Mouse (Mus musculus) neural tube, embryonic 11.5 days (tissue): Measurements from ENCODE around the gene Fam196a. TPM values are rescaled to one million over a fixed set of nuclear protein-coding genes. Genes with fewer than 3 reads are reported as not detected.
A peak's percentile ranks its signal among the peaks of the same experiment; 100 is the strongest.

Experiments used
- ATAC-seq: fragments of 200-750 bp; cut with Nextera tagmentation; 2 replicates; pipeline ENCODE4 v1.8.0; 2017; ENCODE audit warnings: moderate number of reproducible peaks, mild to moderate bottlenecking, moderate TSS enrichment, moderate library complexity; ENCODE audit not compliant: insufficient read depth, low FRiP score, low TSS enrichment
- DNase-seq: peaks from one replicate; pipeline ENCODE4 v3.0.0-alpha.2; 2015; ENCODE audit warnings: low spot score
- H3K27ac ChIP-seq: fragments of 300-500 bp; sonication (generic); 2 replicates; pipeline ENCODE4 v1.5.1; 2014; ENCODE audit warnings: low read depth, mild to moderate bottlenecking, low read length
- H3K27me3 ChIP-seq: fragments of 300-500 bp; sonication (generic); 2 replicates; pipeline ENCODE4 v1.6.1; 2014; ENCODE audit warnings: mild to moderate bottlenecking, low read length, mixed read lengths; ENCODE audit not compliant: control insufficient read depth, insufficient read depth
- H3K36me3 ChIP-seq: fragments of 300-500 bp; sonication (generic); 2 replicates; pipeline ENCODE4 v1.6.1; 2014; ENCODE audit warnings: mild to moderate bottlenecking, low read length, moderate library complexity, mixed read lengths; ENCODE audit not compliant: control insufficient read depth, insufficient read depth
- H3K4me1 ChIP-seq: fragments of 300-500 bp; sonication (generic); 2 replicates; pipeline ENCODE4 v1.6.1; 2014; ENCODE audit warnings: low read length, mixed read lengths; ENCODE audit not compliant: control insufficient read depth, insufficient read depth
- H3K4me2 ChIP-seq: fragments of 300-500 bp; sonication (generic); 2 replicates; pipeline ENCODE4 v1.6.1; 2014; ENCODE audit warnings: low read depth, mild to moderate bottlenecking, moderate library complexity
- H3K4me3 ChIP-seq: fragments of 300-500 bp; sonication (generic); 2 replicates; pipeline ENCODE4 v1.5.1; 2014; ENCODE audit warnings: low read depth, low read length
- H3K9ac ChIP-seq: fragments of 300-500 bp; sonication (generic); 2 replicates; pipeline ENCODE4 v1.6.1; 2014; ENCODE audit warnings: mild to moderate bottlenecking, low read length
- H3K9me3 ChIP-seq: fragments of 300-500 bp; sonication (generic); 2 replicates; pipeline ENCODE4 v1.6.1; 2016; ENCODE audit warnings: low read length; ENCODE audit not compliant: control insufficient read depth
- WGBS: fragments of 180-500 bp; shearing (Covaris S2); extraction: QIAGEN DNeasy Blood & Tissue Kit; methylation state at CpG from one replicate; pipeline ENCODE4 v1.1.7; 2014; 5-methylcytosine and 5-hydroxymethylcytosine counted together
- polyA plus RNA-seq: library from polyadenylated mRNA; unstranded; fragments of >200 nt; fragmentation: Nextera tagmentation; extraction: Ambion mirVana; gene quantifications from 2 replicates; pipeline ENCODE4 v1.2.1, GENCODE M21; 2014

Gene Fam196a
- polyA plus RNA-seq, 1 experiment from 2014 or later: 4.2 TPM

DNA sequence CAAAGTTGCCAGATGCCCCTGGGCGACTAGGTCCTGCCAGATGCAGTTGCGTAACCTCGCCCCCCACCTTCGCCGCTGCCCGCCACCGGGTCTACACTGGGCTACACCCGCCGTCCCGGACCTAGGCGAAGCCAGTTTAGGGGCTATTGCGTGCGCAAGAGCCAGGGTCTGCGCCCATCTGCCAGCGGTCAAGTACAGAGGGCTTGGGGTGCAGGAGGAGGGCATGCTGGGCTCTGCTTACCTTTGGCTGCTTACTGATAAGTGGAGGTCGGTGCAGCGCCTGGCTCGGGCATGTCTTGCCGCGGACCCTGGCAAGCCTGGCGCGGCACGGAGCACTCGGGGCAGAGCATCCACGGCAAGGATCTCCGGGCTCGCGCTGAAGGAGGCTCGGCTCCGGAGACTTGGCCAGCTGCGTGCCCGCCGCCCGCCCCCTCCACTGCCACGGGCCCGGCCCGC is 731 bp downstream of the Fam196a start:
- peak overlapping the region; percentile 51 for H3K4me3 ChIP-seq
- ATAC-seq: peak; percentile 48; the same call in 1 of the 2 replicates
- WGBS: under 1% methylated on average over 35 of the region's 37 CpGs

DNA sequence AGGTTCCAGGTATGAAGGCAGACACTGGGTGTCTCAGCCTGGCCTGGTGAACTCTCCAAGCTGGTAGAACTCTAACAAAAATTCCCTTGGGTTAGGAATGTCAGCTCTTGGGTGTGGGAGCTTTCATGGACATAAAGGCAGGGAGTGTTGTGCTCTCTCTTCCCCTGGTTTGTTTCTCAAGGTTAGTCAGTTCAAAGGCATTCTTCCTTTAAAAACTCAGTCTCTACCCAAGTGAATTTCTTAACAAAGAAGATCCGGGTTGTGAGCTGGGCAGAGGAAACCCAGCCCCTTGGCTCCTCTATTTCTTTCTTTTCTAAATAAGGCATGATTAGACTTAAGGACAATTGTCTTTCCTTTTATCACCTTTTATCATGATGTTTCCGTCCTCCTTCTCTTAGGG is 6.3 kb downstream of the Fam196a start:
- 76% methylated on average over 2 of the region's 2 CpGs for WGBS
- DNase-seq (no peak), ATAC-seq (no peak)
- H3K9me3 ChIP-seq: no peaks in the 10 kb centered on the region
- H3K36me3 ChIP-seq: no peaks in the 10 kb centered on the region
- H3K9ac ChIP-seq: no peak overlapping the region
- H3K4me1 ChIP-seq: no peaks in the 10 kb centered on the region
- no peak overlapping the region for H3K4me2 ChIP-seq
- H3K27ac ChIP-seq: no peak overlapping the region
- no peak overlapping the region for H3K4me3 ChIP-seq
- H3K27me3 ChIP-seq: peaks cover 3% of the 10 kb centered on the region; the same call in 1 of the 2 replicates

More for the DNA sequence above, 731 bp downstream of the Fam196a start:
- Histone ChIP-seq H3K4me2 (peak overlapping the region; percentile 89), H3K36me3 (no peaks in the 10 kb centered on the region), H3K27me3 (peaks cover 12% of the 10 kb centered on the region), H3K27ac (no peak overlapping the region), H3K9me3 (no peaks in the 10 kb centered on the region), H3K9ac (peak overlapping the region; percentile 46), H3K4me1 (peaks cover 9% of the 10 kb centered on the region; the same call in 1 of the 2 replicates)
- peak; percentile 28 for DNase-seq

GRCm38 (mm10) chr7:134901992-134902391 is 36.2 kb downstream of the Fam196a start:
- H3K4me3 ChIP-seq: no peak overlapping the region
- no peak overlapping the region for H3K27ac ChIP-seq
- ATAC-seq: no peak
- H3K4me2 ChIP-seq: no peak overlapping the region
- H3K9me3 ChIP-seq: no peaks in the 10 kb centered on the region
- H3K27me3 ChIP-seq: no peaks in the 10 kb centered on the region
- no peak for DNase-seq
- H3K9ac ChIP-seq: no peak overlapping the region
- H3K4me1 ChIP-seq: no peaks in the 10 kb centered on the region
- no peaks in the 10 kb centered on the region for H3K36me3 ChIP-seq
- 77% methylated on average over 2 of the region's 2 CpGs for WGBS

DNA sequence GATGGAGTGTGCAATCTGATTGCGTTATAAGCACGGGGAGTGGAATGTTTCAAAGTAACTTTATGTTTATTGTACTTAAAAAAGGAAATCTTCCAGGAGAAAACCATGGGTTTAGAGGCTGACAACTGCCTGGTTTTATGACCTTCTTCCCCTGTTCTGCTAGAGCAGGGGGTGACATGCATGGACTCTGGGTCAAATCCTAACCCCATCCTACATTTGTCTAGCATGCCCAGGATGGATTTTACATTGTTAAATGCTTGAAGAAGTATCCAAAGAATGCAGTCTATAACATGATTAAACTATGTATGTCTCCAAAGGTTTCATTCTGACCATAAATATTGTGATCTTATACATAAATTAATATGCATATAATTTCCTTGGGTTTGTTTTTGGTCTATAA is 38.8 kb downstream of the Fam196a start:
- H3K4me3 ChIP-seq: no peak overlapping the region
- DNase-seq (no peak), ATAC-seq (no peak)
- H3K36me3 ChIP-seq: no peaks in the 10 kb centered on the region
- WGBS: 91% methylated on average over 2 of the region's 2 CpGs
- H3K4me2 ChIP-seq: no peak overlapping the region
- H3K9ac ChIP-seq: no peak overlapping the region
- H3K27me3 ChIP-seq: no peaks in the 10 kb centered on the region
- H3K9me3 ChIP-seq: no peaks in the 10 kb centered on the region
- no peak overlapping the region for H3K27ac ChIP-seq
- H3K4me1 ChIP-seq: no peaks in the 10 kb centered on the region

- DNase-seq (no peak), ATAC-seq (no peak)
- Histone ChIP-seq H3K4me3 (no peak overlapping the region), H3K36me3 (no peaks in the 10 kb centered on the region), H3K9me3 (no peaks in the 10 kb centered on the region), H3K4me1 (no peaks in the 10 kb centered on the region), H3K27me3 (no peaks in the 10 kb centered on the region), H3K27ac (no peak overlapping the region), H3K4me2 (no peak overlapping the region), H3K9ac (no peak overlapping the region)
- WGBS: 80% methylated on average over 2 of the region's 2 CpGs
Measured at GRCm38 (mm10) chr7:134894604-134895003, 43.6 kb downstream of the Fam196a start.

DNA sequence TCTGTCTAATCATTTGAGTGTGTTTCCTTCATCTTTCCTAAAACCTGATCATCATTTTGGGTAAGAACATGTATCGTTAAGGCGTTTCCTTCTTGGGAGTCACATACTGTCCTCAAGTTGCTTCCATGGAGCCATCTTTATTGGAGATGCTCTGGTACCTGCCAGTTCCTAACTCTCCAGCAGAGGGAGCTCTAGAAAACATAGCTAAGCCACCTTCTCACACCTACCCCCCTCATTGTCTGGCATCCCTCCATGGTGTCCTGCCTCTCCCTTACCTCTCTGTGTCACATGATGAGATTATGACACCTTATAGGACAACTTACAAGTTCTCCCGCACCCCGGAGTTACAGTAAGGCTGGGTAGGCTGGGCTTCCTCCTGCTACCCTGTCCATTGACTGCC is 45.3 kb downstream of the Fam196a start:
- Histone ChIP-seq H3K27me3 (no peaks in the 10 kb centered on the region), H3K27ac (no peak overlapping the region), H3K9me3 (no peaks in the 10 kb centered on the region), H3K9ac (no peak overlapping the region), H3K4me1 (no peaks in the 10 kb centered on the region), H3K36me3 (no peaks in the 10 kb centered on the region), H3K4me3 (no peak overlapping the region), H3K4me2 (no peak overlapping the region)
- DNase-seq (no peak), ATAC-seq (no peak)
- 91% methylated on average over 4 of the region's 4 CpGs for WGBS

GRCm38 (mm10) chr7:134892449-134892871 is 45.8 kb downstream of the Fam196a start:
- DNase-seq (no peak), ATAC-seq (no peak)
- WGBS: 83% methylated on average over 13 of the region's 13 CpGs
- no peaks in the 10 kb centered on the region for H3K9me3 ChIP-seq
- H3K36me3 ChIP-seq: no peaks in the 10 kb centered on the region
- no peak overlapping the region for H3K4me2 ChIP-seq
- no peak overlapping the region for H3K9ac ChIP-seq
- no peak overlapping the region for H3K27ac ChIP-seq
- H3K4me1 ChIP-seq: no peaks in the 10 kb centered on the region
- no peaks in the 10 kb centered on the region for H3K27me3 ChIP-seq
- H3K4me3 ChIP-seq: no peak overlapping the region

DNA sequence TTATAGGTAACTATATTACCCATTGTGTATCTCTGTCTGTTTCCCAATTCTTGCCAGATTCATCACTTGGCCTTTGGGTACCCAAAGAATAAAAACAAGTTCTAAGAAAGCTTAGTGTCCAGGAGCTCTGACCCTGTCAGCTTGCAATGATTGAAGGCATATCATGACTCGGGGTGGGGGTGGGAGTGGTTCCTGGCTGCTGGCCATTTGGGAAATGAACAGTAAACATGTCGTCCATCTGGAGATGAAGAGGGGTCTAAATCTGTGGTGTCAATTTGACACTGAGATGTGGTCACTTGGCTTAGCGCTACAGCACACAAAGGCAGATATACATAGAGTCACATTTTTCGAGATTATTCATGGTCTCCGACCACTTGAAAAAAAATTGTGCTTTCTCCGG is 54.7 kb downstream of the Fam196a start:
- no peaks in the 10 kb centered on the region for H3K36me3 ChIP-seq
- no peaks in the 10 kb centered on the region; the same call in 1 of the 2 replicates for H3K4me1 ChIP-seq
- WGBS: 59% methylated on average over 6 of the region's 6 CpGs
- DNase-seq: no peak
- no peak overlapping the region for H3K4me3 ChIP-seq
- no peak overlapping the region for H3K4me2 ChIP-seq
- H3K9ac ChIP-seq: no peak overlapping the region
- H3K9me3 ChIP-seq: no peaks in the 10 kb centered on the region
- no peak overlapping the region for H3K27ac ChIP-seq
- no peaks in the 10 kb centered on the region for H3K27me3 ChIP-seq
- no peak for ATAC-seq

DNA sequence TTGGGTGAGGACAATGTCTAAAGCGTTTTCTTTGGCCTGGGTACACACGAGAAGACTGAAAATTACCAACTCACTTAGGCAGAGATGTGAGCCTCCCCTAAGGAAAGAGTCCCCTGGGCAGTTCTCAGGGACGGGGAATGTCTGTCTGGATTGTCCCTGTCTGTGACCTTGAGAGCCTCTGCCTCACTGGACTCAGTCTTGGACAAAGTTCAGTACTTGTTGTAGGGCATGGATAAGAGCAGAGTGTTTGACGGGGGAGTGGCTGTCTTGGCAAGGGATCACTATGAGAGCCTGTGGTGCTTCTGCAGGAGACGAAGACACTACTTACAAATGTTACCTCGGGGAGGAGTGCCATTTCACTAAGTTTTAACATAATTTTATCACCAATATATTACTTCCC is 57.8 kb downstream of the Fam196a start:
- Histone ChIP-seq H3K36me3 (no peaks in the 10 kb centered on the region), H3K9ac (no peak overlapping the region), H3K27me3 (no peaks in the 10 kb centered on the region), H3K4me3 (no peak overlapping the region), H3K9me3 (no peaks in the 10 kb centered on the region), H3K27ac (no peak overlapping the region), H3K4me2 (no peak overlapping the region), H3K4me1 (no peaks in the 10 kb centered on the region; the same call in 1 of the 2 replicates)
- WGBS: 77% methylated on average over 6 of the region's 6 CpGs
- DNase-seq (no peak), ATAC-seq (no peak)
